13 mouse cellular contexts compared by ENCODE assay signal in genomic region chr13:60848241-60849120, GRCm38 (mm10). TPM values are rescaled to one million over a fixed set of nuclear protein-coding genes. Genes with fewer than 3 reads are reported as not detected.
DNase-seq lines count a peak whose midpoint lies in the region; ATAC-seq and TF ChIP-seq lines count a peak whose summit lies in the region.
"Had no signal": no experiment of that assay in that cellular context is flagged by ENCODE, and none has a peak within 500 bp of the region (broad histone marks: within the 10 kb centered on the region; RNA-seq: fewer than 3 reads in every experiment).

No protein-coding gene starts in this region.

- no peaks in the 10 kb centered on the region for H3K36me3 ChIP-seq in liver, postnatal 0 days (replicated peaks; ENCODE audit: insufficient read depth, low read length)
- no peaks in the 10 kb centered on the region for H3K36me3 ChIP-seq in liver, embryonic 11.5 days (ENCODE audit: control insufficient read depth, insufficient read depth, low read length)
- no peaks in the 10 kb centered on the region for H3K36me3 ChIP-seq in heart, embryonic 15.5 days
- no peaks in the 10 kb centered on the region for H3K36me3 ChIP-seq in forebrain, embryonic 16.5 days (ENCODE audit: control insufficient read depth, insufficient read depth)
- H3K36me3 ChIP-seq: embryonic facial prominence, embryonic 12.5 days had no signal

- no peaks in the 10 kb centered on the region for H3K9me3 ChIP-seq in liver, postnatal 0 days (ENCODE audit: low read length)
- no peaks in the 10 kb centered on the region for H3K9me3 ChIP-seq in liver, embryonic 11.5 days (ENCODE audit: control insufficient read depth, low read length)
- H3K9me3 ChIP-seq in heart, embryonic 15.5 days (replicated peaks) = no peaks in the 10 kb centered on the region
- no peaks in the 10 kb centered on the region for H3K9me3 ChIP-seq in forebrain, embryonic 16.5 days (ENCODE audit: control insufficient read depth, low read length)
- H3K9me3 ChIP-seq: embryonic facial prominence, embryonic 12.5 days had no signal

- no peak for TF ChIP-seq CTCF in liver, postnatal 0 days (IDR thresholded peaks at IDR 0.05; ENCODE audit: low read depth)

- no peak overlapping the region for H3K4me3 ChIP-seq in liver, postnatal 0 days (ENCODE audit: low read depth, low read length)
- no peak overlapping the region for H3K4me3 ChIP-seq in liver, embryonic 11.5 days (ENCODE audit: low read depth, low read length)
- no peak overlapping the region for H3K4me3 ChIP-seq in heart, embryonic 15.5 days
- no peak overlapping the region for H3K4me3 ChIP-seq in forebrain, embryonic 16.5 days (replicated peaks; ENCODE audit: low read length)
- H3K4me3 ChIP-seq: embryonic facial prominence, embryonic 12.5 days had no signal

- 64% methylated on average over 4 of the region's 4 CpGs for whole genome bisulfite sequencing in liver, postnatal 0 days (ENCODE audit: insufficient replicate concordance)
- 77% methylated on average over 4 of the region's 4 CpGs for WGBS in liver, embryonic 11.5 days
- 79% methylated on average over 4 of the region's 4 CpGs for WGBS in heart, embryonic 15.5 days
- 84% methylated on average over 4 of the region's 4 CpGs for WGBS in forebrain, embryonic 16.5 days

- H3K9ac ChIP-seq in liver, postnatal 0 days (replicated peaks) = no peak overlapping the region
- no peak overlapping the region for H3K9ac ChIP-seq in liver, embryonic 11.5 days (ENCODE audit: low read depth, low read length)
- no peak overlapping the region for H3K9ac ChIP-seq in heart, embryonic 15.5 days
- H3K9ac ChIP-seq in forebrain, embryonic 16.5 days (replicated peaks; ENCODE audit: low read depth, low read length) = no peak overlapping the region
- H3K9ac ChIP-seq: embryonic facial prominence, embryonic 12.5 days had no signal

- no peak overlapping the region for H3K4me2 ChIP-seq in liver, postnatal 0 days (ENCODE audit: low read depth, low read length)
- H3K4me2 ChIP-seq in liver, embryonic 11.5 days = no peak overlapping the region
- no peak overlapping the region for H3K4me2 ChIP-seq in heart, embryonic 15.5 days
- H3K4me2 ChIP-seq in forebrain, embryonic 16.5 days (ENCODE audit: low read length) = no peak overlapping the region
- H3K4me2 ChIP-seq: embryonic facial prominence, embryonic 12.5 days had no signal

- H3K4me1 ChIP-seq in liver, postnatal 0 days (ENCODE audit: insufficient read depth) = no peaks in the 10 kb centered on the region
- no peaks in the 10 kb centered on the region for H3K4me1 ChIP-seq in liver, embryonic 11.5 days (replicated peaks; ENCODE audit: control insufficient read depth, insufficient read depth, low read length)
- no peaks in the 10 kb centered on the region for H3K4me1 ChIP-seq in heart, embryonic 15.5 days (replicated peaks)
- H3K4me1 ChIP-seq in forebrain, embryonic 16.5 days (replicated peaks; ENCODE audit: control insufficient read depth, insufficient read depth, low read length) = no peaks in the 10 kb centered on the region
- H3K4me1 ChIP-seq: embryonic facial prominence, embryonic 12.5 days had no signal

- H3K27ac ChIP-seq in liver, postnatal 0 days (ENCODE audit: low read depth) = no peak overlapping the region
- no peak overlapping the region for H3K27ac ChIP-seq in liver, embryonic 11.5 days (ENCODE audit: low read depth, low read length)
- H3K27ac ChIP-seq in heart, embryonic 15.5 days = peak overlapping the region; percentile 42; the same call in 1 of the 2 replicates
- no peak overlapping the region for H3K27ac ChIP-seq in forebrain, embryonic 16.5 days (ENCODE audit: low read length)
- H3K27ac ChIP-seq: embryonic facial prominence, embryonic 12.5 days had no signal

- no peaks in the 10 kb centered on the region for H3K27me3 ChIP-seq in liver, postnatal 0 days (ENCODE audit: insufficient read depth, low read length)
- no peaks in the 10 kb centered on the region for H3K27me3 ChIP-seq in liver, embryonic 11.5 days (replicated peaks; ENCODE audit: control insufficient read depth, insufficient read depth, low read length)
- no peaks in the 10 kb centered on the region for H3K27me3 ChIP-seq in heart, embryonic 15.5 days
- H3K27me3 ChIP-seq in forebrain, embryonic 16.5 days (replicated peaks; ENCODE audit: control insufficient read depth, insufficient read depth, low read length) = no peaks in the 10 kb centered on the region
- H3K27me3 ChIP-seq: embryonic facial prominence, embryonic 12.5 days had no signal

- DNase-seq in liver, postnatal 0 days = no peak
- DNase-seq in liver, embryonic 11.5 days (ENCODE audit: low spot score) = no peak
- peak; percentile 55 for DNase-seq in thymus, postnatal 4 days
- no peak for DNase-seq in retina, embryonic 14.5 days (ENCODE audit: low spot score)
- DNase-seq: kidney, adult 11 months had no signal

- TF ChIP-seq EP300 in liver, postnatal 0 days (IDR thresholded peaks at IDR 0.05; ENCODE audit: low read depth) = 0 out of 2 replicates have a peak, but pooled peaks have one; percentile 18

- ATAC-seq in liver, postnatal 0 days = peak; percentile 35
- ATAC-seq in liver, embryonic 11.5 days (replicated peaks; ENCODE audit: low FRiP score) = no peak
- ATAC-seq in heart, embryonic 15.5 days (replicated peaks; ENCODE audit: insufficient number of reproducible peaks, insufficient read depth, low FRiP score, low read depth) = no peak
- ATAC-seq in megakaryocyte progenitor cell, adult 5-6 weeks (replicated peaks; ENCODE audit: poor library complexity) = peak; percentile 94
- no peak for ATAC-seq in forebrain, embryonic 16.5 days

RNA-seq across cellular contexts. Expression of gene 4930486L24Rik, which starts 15.8 kb away (rescaled TPM):
- polyA plus RNA-seq in liver, postnatal 0 days (2015; fragmentation: Nextera tagmentation; extraction: Ambion mirVana) = not detected in 2 replicates
- polyA plus RNA-seq in liver, embryonic 11.5 days (2014; fragmentation: Nextera tagmentation; extraction: Ambion mirVana) = 0.18 TPM in 1 of 2 replicates, not detected in the other
- polyA plus RNA-seq in heart, embryonic 15.5 days (2015; fragmentation: Nextera tagmentation; extraction: Ambion mirVana) = not detected in 2 replicates
- total RNA-seq in megakaryocyte progenitor cell, adult 5-6 weeks (2015) = 0.54 and 1.2 TPM in 2 replicates
- total RNA-seq in megakaryocyte progenitor cell, adult 5-6 weeks (2017) = 0.44 TPM in 1 of 2 replicates, not detected in the other
- polyA plus RNA-seq in forebrain, embryonic 16.5 days (2015; fragmentation: Nextera tagmentation; extraction: Ambion mirVana) = not detected in 2 replicates
- total RNA-seq: gastrocnemius, adult 18-20 months had no signal
- polyA plus RNA-seq: embryonic facial prominence, embryonic 12.5 days; stomach, embryonic 14.5 days had no signal

RNA-seq across cellular contexts. Expression of gene Ctsll3, which starts 45.8 kb away (rescaled TPM):
- not detected in 2 replicates for polyA plus RNA-seq in liver, postnatal 0 days (2015; fragmentation: Nextera tagmentation; extraction: Ambion mirVana)
- not detected in 2 replicates for polyA plus RNA-seq in liver, embryonic 11.5 days (2014; fragmentation: Nextera tagmentation; extraction: Ambion mirVana)
- polyA plus RNA-seq in heart, embryonic 15.5 days (2015; fragmentation: Nextera tagmentation; extraction: Ambion mirVana) = not detected in 2 replicates
- total RNA-seq in megakaryocyte progenitor cell, adult 5-6 weeks (2015) = not detected in 2 replicates
- not detected in 2 replicates for total RNA-seq in megakaryocyte progenitor cell, adult 5-6 weeks (2017)
- polyA plus RNA-seq in forebrain, embryonic 16.5 days (2015; fragmentation: Nextera tagmentation; extraction: Ambion mirVana) = not detected in 2 replicates
- total RNA-seq: gastrocnemius, adult 18-20 months; left cerebral cortex, postnatal 14 days had no signal
- polyA plus RNA-seq: brain, embryonic 14.5 days; embryonic facial prominence, embryonic 12.5 days; stomach, embryonic 14.5 days had no signal

RNA-seq across cellular contexts. Expression of gene Gm49392, which starts 48.2 kb away (rescaled TPM):
- polyA plus RNA-seq in liver, postnatal 0 days (2015; fragmentation: Nextera tagmentation; extraction: Ambion mirVana) = 0.43 and 0.44 TPM in 2 replicates
- polyA plus RNA-seq in liver, embryonic 11.5 days (2014; fragmentation: Nextera tagmentation; extraction: Ambion mirVana) = 0.16 and 0.34 TPM in 2 replicates
- 0.42 and 1.1 TPM in 2 replicates for polyA plus RNA-seq in heart, embryonic 15.5 days (2015; fragmentation: Nextera tagmentation; extraction: Ambion mirVana)
- total RNA-seq in megakaryocyte progenitor cell, adult 5-6 weeks (2015) = 1.6 TPM in 1 of 2 replicates, not detected in the other
- 0.37 TPM in 1 of 2 replicates, not detected in the other for total RNA-seq in megakaryocyte progenitor cell, adult 5-6 weeks (2017)
- polyA plus RNA-seq in forebrain, embryonic 16.5 days (2015; fragmentation: Nextera tagmentation; extraction: Ambion mirVana) = not detected in 2 replicates
- total RNA-seq: left cerebral cortex, postnatal 14 days had no signal
- polyA plus RNA-seq: brain, embryonic 14.5 days; embryonic facial prominence, embryonic 12.5 days; stomach, embryonic 14.5 days had no signal

RNA-seq across cellular contexts. Expression of gene Ctla2b, which starts 48.8 kb away (rescaled TPM):
- polyA plus RNA-seq in liver, postnatal 0 days (2015; fragmentation: Nextera tagmentation; extraction: Ambion mirVana) = 8.4 and 9.0 TPM in 2 replicates
- polyA plus RNA-seq in liver, embryonic 11.5 days (2014; fragmentation: Nextera tagmentation; extraction: Ambion mirVana) = 7.2 and 7.8 TPM in 2 replicates
- 5.4 and 7.1 TPM in 2 replicates for polyA plus RNA-seq in heart, embryonic 15.5 days (2015; fragmentation: Nextera tagmentation; extraction: Ambion mirVana)
- total RNA-seq in megakaryocyte progenitor cell, adult 5-6 weeks (2015) = 3.1 and 14.7 TPM in 2 replicates
- total RNA-seq in megakaryocyte progenitor cell, adult 5-6 weeks (2017) = 2.8 and 17.6 TPM in 2 replicates
- 0.30 and 2.4 TPM in 2 replicates for polyA plus RNA-seq in forebrain, embryonic 16.5 days (2015; fragmentation: Nextera tagmentation; extraction: Ambion mirVana)

RNA-seq across cellular contexts. Expression of gene Tpbpb, which starts 56.2 kb away (rescaled TPM):
- polyA plus RNA-seq in liver, postnatal 0 days (2015; fragmentation: Nextera tagmentation; extraction: Ambion mirVana) = not detected in 2 replicates
- not detected in 2 replicates for polyA plus RNA-seq in liver, embryonic 11.5 days (2014; fragmentation: Nextera tagmentation; extraction: Ambion mirVana)
- not detected in 2 replicates for polyA plus RNA-seq in heart, embryonic 15.5 days (2015; fragmentation: Nextera tagmentation; extraction: Ambion mirVana)
- not detected in 2 replicates for total RNA-seq in megakaryocyte progenitor cell, adult 5-6 weeks (2015)
- total RNA-seq in megakaryocyte progenitor cell, adult 5-6 weeks (2017) = not detected in 2 replicates
- not detected in 2 replicates for polyA plus RNA-seq in forebrain, embryonic 16.5 days (2015; fragmentation: Nextera tagmentation; extraction: Ambion mirVana)
- total RNA-seq: gastrocnemius, adult 18-20 months; left cerebral cortex, postnatal 14 days had no signal
- polyA plus RNA-seq: embryonic facial prominence, embryonic 12.5 days; stomach, embryonic 14.5 days had no signal

Comparison
In these comparisons a context has a peak if more than half of its experiments do, and no peak if none do; other contexts are left out.
1. ATAC-seq: peak in liver, postnatal 0 days (single experiment) and megakaryocyte progenitor cell, adult 5-6 weeks (single experiment); none in liver, embryonic 11.5 days (single experiment), heart, embryonic 15.5 days (single experiment) and forebrain, embryonic 16.5 days (single experiment).